Mouse (Mus musculus) liver, embryonic 15.5 days (tissue): ENCODE results near the gene Pxt1. TPM values are rescaled to one million over a fixed set of nuclear protein-coding genes. Genes with fewer than 3 reads are reported as not detected.
"Not testable (repeated sequence)": the region's sequence is repeated elsewhere in the genome, so short reads cannot be mapped to it uniquely, and the experiment has no call there.

ENCODE experiments used
- ATAC-seq: fragments of 200-750 bp; cut with Nextera tagmentation; 2 replicates; pipeline ENCODE4 v1.8.0; 2017; ENCODE audit warnings: moderate number of reproducible peaks, mild to moderate bottlenecking, moderate library complexity; ENCODE audit not compliant: insufficient read depth
- H3K27ac ChIP-seq: fragments of 300-500 bp; sonication (generic); replicated peaks from 2 replicates; pipeline ENCODE4 v1.5.1; 2015; ENCODE audit warnings: mild to moderate bottlenecking, inconsistent platforms
- H3K27me3 ChIP-seq: fragments of 300-500 bp; sonication (generic); 2 replicates; pipeline ENCODE4 v1.6.1; 2015; ENCODE audit warnings: mild to moderate bottlenecking, inconsistent platforms
- H3K36me3 ChIP-seq: fragments of 300-500 bp; sonication (generic); replicated peaks from 2 replicates; pipeline ENCODE4 v1.6.1; 2015; ENCODE audit warnings: moderate library complexity, mild to moderate bottlenecking, inconsistent platforms
- H3K4me1 ChIP-seq: fragments of 300-500 bp; sonication (generic); replicated peaks from 2 replicates; pipeline ENCODE4 v1.6.1; 2015; ENCODE audit warnings: inconsistent platforms
- H3K4me2 ChIP-seq: fragments of 300-500 bp; sonication (generic); 2 replicates; pipeline ENCODE4 v1.6.1; 2015; ENCODE audit warnings: moderate library complexity, mild to moderate bottlenecking, inconsistent platforms
- H3K4me3 ChIP-seq: fragments of 300-500 bp; sonication (generic); replicated peaks from 2 replicates; pipeline ENCODE4 v1.5.1; 2015; ENCODE audit warnings: mild to moderate bottlenecking, inconsistent platforms
- H3K9ac ChIP-seq: fragments of 300-500 bp; sonication (generic); 2 replicates; pipeline ENCODE4 v1.6.1; 2015; ENCODE audit warnings: moderate library complexity, mild to moderate bottlenecking, inconsistent platforms
- H3K9me3 ChIP-seq: fragments of 300-500 bp; sonication (generic); replicated peaks from 2 replicates; pipeline ENCODE4 v1.6.1; 2016; ENCODE audit warnings: inconsistent platforms
- WGBS: fragments of 180-500 bp; shearing (Covaris S2); methylation state at CpG from one replicate; pipeline ENCODE4 v1.1.7; 2015; ENCODE audit warnings: mixed read lengths; ENCODE audit not compliant: insufficient replicate concordance; 5-methylcytosine and 5-hydroxymethylcytosine counted together
- polyA plus RNA-seq: library from polyadenylated mRNA; unstranded; fragments of >200 nt; fragmentation: Nextera tagmentation; extraction: Ambion mirVana; gene quantifications from 2 replicates; pipeline ENCODE4 v1.2.1, GENCODE M21; 2015

The Pxt1 gene
- polyA plus RNA-seq: 0.25 and 0.26 TPM in 2 replicates

DNA sequence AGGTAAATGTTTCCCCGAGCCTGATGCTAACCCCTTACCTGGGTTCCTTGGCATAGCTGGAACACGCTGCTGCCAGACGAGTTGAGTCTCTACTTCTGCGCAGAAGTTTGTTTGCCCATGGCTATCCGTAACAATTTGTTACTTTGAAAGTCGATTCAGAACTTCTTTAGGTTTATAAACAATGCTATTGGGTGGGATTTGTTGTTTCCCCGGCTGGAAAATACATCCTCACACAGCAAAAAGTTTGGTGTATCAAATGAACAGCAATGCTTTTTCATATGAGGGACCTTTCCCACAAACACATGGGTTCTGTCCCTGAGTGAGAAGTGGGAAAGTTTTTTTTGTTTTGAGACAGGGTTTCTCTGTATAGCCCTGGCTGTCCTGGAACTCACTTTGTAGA lies at the start of gene Pxt1:
TSS of gene Pxt1 (minus strand) at position 101 of the 400 bp plus-strand sequence.
- WGBS: 84% methylated on average over 7 of the region's 7 CpGs
- no peak within 1 kb of the TSS for H3K4me3 ChIP-seq
- no peak within 1 kb of the TSS for H3K27ac ChIP-seq
- H3K9ac ChIP-seq: no peak within 1 kb of the TSS
- ATAC-seq: no peak
- no peaks in the 10 kb centered on the region; the same call in 1 of the 2 replicates for H3K9me3 ChIP-seq
- no peaks in the 10 kb centered on the region for H3K36me3 ChIP-seq
- no peak within 1 kb of the TSS for H3K4me2 ChIP-seq
- no peaks in the 10 kb centered on the region for H3K27me3 ChIP-seq
- H3K4me1 ChIP-seq: peaks cover 26% of the 10 kb centered on the region

- not testable (repeated sequence) for H3K4me1 ChIP-seq, H3K27me3 ChIP-seq, H3K9ac ChIP-seq, ATAC-seq, H3K4me2 ChIP-seq, H3K4me3 ChIP-seq, H3K27ac ChIP-seq, H3K9me3 ChIP-seq
- 78% methylated on average over 1 of the region's 1 CpGs for WGBS
- H3K36me3 ChIP-seq: peaks cover 64% of the 10 kb centered on the region
These were observed 49.4 kb upstream of the Pxt1 start for GRCm38 (mm10) chr17:28993004-28993403.

DNA sequence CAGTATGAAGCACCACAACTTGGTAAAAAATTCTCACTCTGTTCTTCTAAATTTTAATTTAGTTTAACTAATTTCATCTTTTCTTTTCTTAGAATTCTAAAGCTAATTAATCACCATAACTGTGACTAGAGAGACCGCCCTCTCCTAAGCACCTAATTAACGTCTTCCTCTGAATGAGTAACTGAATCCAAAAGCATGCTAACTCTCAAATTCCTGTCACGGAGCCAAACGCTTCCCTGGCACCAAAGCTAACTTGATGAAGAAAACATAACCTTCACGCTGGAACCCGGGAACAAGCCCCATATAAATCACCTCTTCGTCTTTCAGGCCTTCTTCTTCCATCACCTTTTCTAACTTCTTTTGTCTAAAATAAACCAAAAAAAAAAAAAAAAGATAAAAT lies 48.5 kb upstream of the Pxt1 start:
- no peak for ATAC-seq
- Histone ChIP-seq H3K4me3 (no peak overlapping the region), H3K9me3 (no peaks in the 10 kb centered on the region), H3K27me3 (no peaks in the 10 kb centered on the region), H3K4me2 (no peak overlapping the region), H3K27ac (no peak overlapping the region), H3K4me1 (0 out of 2 replicates have a peak, but pooled peaks cover 5% of the 10 kb centered on the region), H3K36me3 (peaks cover 65% of the 10 kb centered on the region), H3K9ac (no peak overlapping the region)
- WGBS: 87% methylated on average over 7 of the region's 7 CpGs

DNA sequence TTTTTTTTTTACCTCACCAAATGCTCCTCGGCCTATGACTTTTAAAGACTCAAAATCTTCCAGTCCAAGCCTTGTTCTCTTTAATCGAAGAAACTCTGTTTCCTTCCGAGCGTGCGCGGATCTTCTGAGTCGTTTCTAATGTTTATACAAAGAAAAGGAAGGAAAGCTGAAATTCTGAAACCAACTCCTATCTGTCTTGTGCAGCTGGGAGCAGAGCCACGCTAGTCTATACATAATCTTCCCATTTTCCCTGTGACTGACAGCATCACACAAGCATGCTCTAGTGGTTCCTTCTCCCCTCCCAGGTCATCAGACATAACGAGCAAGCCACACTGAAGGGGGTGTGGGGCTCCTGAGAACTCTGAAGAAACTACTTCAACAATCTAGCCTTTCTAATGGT lies 47.6 kb upstream of the Pxt1 start:
- H3K4me2 ChIP-seq: no peak overlapping the region
- peaks cover 65% of the 10 kb centered on the region for H3K36me3 ChIP-seq
- no peaks in the 10 kb centered on the region for H3K9me3 ChIP-seq
- H3K27ac ChIP-seq: 0 out of 2 replicates have a peak overlapping the region, but pooled peaks have one; percentile 25
- no peak overlapping the region for H3K4me3 ChIP-seq
- no peak overlapping the region for H3K9ac ChIP-seq
- ATAC-seq: no peak
- H3K27me3 ChIP-seq: no peaks in the 10 kb centered on the region
- H3K4me1 ChIP-seq: 0 out of 2 replicates have a peak, but pooled peaks cover 5% of the 10 kb centered on the region
- WGBS: 69% methylated on average over 9 of the region's 9 CpGs

- Histone ChIP-seq H3K9ac (no peak overlapping the region), H3K36me3 (peaks cover 75% of the 10 kb centered on the region), H3K4me2 (no peak overlapping the region), H3K27ac (no peak overlapping the region), H3K4me3 (no peak overlapping the region), H3K9me3 (no peaks in the 10 kb centered on the region), H3K4me1 (0 out of 2 replicates have a peak, but pooled peaks cover 5% of the 10 kb centered on the region), H3K27me3 (no peaks in the 10 kb centered on the region)
- WGBS: 72% methylated on average over 4 of the region's 4 CpGs
- no peak for ATAC-seq
These were observed 46.4 kb upstream of the Pxt1 start for GRCm38 (mm10) chr17:28990060-28990459.

DNA sequence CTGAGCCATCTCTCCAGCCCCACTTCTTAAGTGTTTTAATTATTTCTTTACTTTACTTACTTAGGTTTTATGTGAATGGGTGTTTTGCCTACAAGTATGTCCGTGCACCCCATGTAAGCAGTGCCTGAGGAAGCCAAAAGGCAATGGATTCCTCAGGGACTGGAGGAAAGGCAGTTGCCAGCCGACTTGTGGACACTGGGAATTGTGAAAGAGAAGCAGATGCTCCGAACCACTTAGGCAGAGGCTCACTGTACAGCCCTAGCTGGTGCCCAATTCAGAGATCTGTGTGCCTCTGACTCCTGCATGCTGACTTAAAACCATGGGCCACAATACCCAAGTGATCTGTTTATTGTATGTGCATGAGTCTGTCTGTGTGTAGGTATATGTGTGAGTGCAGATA lies 45.4 kb upstream of the Pxt1 start:
- Histone ChIP-seq H3K4me2 (no peak overlapping the region), H3K4me3 (no peak overlapping the region), H3K9ac (no peak overlapping the region), H3K27ac (no peak overlapping the region), H3K27me3 (no peaks in the 10 kb centered on the region), H3K4me1 (0 out of 2 replicates have a peak, but pooled peaks cover 5% of the 10 kb centered on the region), H3K9me3 (no peaks in the 10 kb centered on the region), H3K36me3 (peaks cover 78% of the 10 kb centered on the region)
- no peak for ATAC-seq
- 83% methylated on average over 3 of the region's 3 CpGs for WGBS

GRCm38 (mm10) chr17:28988291-28988690 lies 44.7 kb upstream of the Pxt1 start:
- Histone ChIP-seq H3K9ac (no peak overlapping the region), H3K36me3 (peaks cover 80% of the 10 kb centered on the region), H3K27me3 (no peaks in the 10 kb centered on the region), H3K9me3 (no peaks in the 10 kb centered on the region), H3K4me3 (no peak overlapping the region), H3K27ac (no peak overlapping the region), H3K4me2 (no peak overlapping the region), H3K4me1 (0 out of 2 replicates have a peak, but pooled peaks cover 5% of the 10 kb centered on the region)
- no peak for ATAC-seq
- WGBS: 81% methylated on average over 4 of the region's 4 CpGs

DNA sequence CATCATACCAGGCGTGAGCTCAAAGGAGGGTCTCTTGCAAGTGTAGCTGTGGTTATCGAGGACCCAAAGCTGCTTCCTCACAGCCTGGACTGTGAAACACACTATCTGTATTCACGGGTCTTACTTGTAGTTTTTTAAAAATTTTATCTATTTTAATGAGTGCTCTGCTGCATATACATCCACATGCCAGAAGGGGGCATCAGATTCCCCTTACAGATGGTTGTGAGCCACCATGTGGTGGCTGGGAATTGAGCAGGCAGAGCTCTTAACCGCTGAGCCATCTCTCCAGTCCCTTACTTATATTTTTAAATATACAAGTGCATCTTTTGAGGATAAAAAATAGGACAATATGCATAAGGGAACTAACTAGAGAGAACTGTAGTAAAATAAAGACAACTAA lies 44.1 kb upstream of the Pxt1 start:
- WGBS: 43% methylated on average over 4 of the region's 4 CpGs

GRCm38 (mm10) chr17:28986833-28987232 lies 43.2 kb upstream of the Pxt1 start:
- no peak overlapping the region for H3K9ac ChIP-seq
- H3K4me3 ChIP-seq: no peak overlapping the region
- no peak overlapping the region for H3K27ac ChIP-seq
- no peak overlapping the region for H3K4me2 ChIP-seq
- H3K27me3 ChIP-seq: no peaks in the 10 kb centered on the region
- H3K9me3 ChIP-seq: no peaks in the 10 kb centered on the region
- peaks cover 84% of the 10 kb centered on the region for H3K36me3 ChIP-seq
- ATAC-seq: no peak
- peaks cover 14% of the 10 kb centered on the region; the same call in 1 of the 2 replicates for H3K4me1 ChIP-seq

More for the DNA sequence above, 44.1 kb upstream of the Pxt1 start:
- H3K9ac ChIP-seq: no peak overlapping the region
- H3K27ac ChIP-seq: no peak overlapping the region
- H3K27me3 ChIP-seq: no peaks in the 10 kb centered on the region
- no peak for ATAC-seq
- peaks cover 82% of the 10 kb centered on the region for H3K36me3 ChIP-seq
- H3K4me1 ChIP-seq: peaks cover 9% of the 10 kb centered on the region; the same call in 1 of the 2 replicates
- no peak overlapping the region for H3K4me2 ChIP-seq
- no peak overlapping the region for H3K4me3 ChIP-seq
- no peaks in the 10 kb centered on the region for H3K9me3 ChIP-seq

DNA sequence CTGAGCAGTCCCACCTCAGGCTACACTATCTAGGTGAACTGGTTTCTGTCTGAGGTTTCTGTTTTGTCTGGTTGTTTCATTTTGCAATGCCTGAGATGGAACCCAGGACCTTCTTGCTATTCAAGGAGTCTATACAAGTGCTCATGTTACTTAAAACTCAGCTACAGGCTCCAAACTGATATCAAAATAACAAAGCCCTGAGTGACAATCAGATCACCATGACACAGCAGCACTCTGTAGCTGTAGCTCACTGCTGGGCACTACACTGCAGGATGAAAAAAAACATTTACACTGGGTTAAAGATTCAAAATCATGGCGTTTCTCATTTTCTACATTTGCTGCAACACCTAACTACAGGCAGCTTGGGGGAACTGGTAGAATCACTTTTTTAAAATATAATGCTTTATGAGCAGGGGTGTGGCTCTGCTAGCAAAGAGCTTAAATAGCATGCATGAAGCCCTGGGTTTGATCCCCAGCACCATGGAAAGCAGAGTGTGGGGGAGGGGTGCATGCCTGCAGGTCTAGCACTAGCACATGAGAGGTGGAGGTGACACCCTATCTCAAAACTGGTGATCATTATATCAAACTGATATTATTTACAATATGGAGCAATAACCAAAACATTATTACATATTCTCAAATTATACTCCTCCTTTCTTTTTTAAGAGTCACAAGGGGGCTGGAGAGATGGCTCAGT lies 41.2 kb upstream of the Pxt1 start:
- peaks cover 75% of the 10 kb centered on the region for H3K36me3 ChIP-seq
- 83% methylated on average over 1 of the region's 1 CpGs for WGBS
- no peak for ATAC-seq

DNA sequence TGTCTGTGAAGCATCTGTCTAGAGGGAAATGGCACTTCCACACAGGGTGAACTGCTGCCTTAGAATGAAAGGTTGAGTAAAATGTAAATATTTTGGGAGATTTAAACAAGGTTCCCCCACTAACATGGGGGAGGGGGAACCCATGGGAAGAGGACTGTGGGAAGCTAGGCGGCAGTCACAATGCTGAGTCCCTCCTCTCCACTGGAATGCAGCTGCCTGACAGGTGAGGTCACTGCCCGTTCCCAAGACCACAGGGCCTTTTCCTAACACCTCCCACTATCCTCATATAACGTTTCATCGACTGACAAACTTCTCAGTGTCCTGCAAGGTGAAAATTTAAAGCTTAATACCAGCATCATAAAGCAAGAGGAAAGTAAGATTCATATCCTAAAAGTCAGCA lies 39.0 kb upstream of the Pxt1 start:
- Histone ChIP-seq H3K27ac (peak overlapping the region; percentile 48), H3K9ac (no peak overlapping the region), H3K4me2 (no peak overlapping the region), H3K4me3 (no peak overlapping the region), H3K9me3 (no peaks in the 10 kb centered on the region), H3K4me1 (peaks cover 22% of the 10 kb centered on the region; the same call in 1 of the 2 replicates), H3K36me3 (peaks cover 74% of the 10 kb centered on the region), H3K27me3 (no peaks in the 10 kb centered on the region)
- peak; percentile 61 for ATAC-seq
- 55% methylated on average over 4 of the region's 4 CpGs for WGBS

More for the DNA sequence above, 41.2 kb upstream of the Pxt1 start:
- H3K4me1 ChIP-seq: peaks cover 14% of the 10 kb centered on the region; the same call in 1 of the 2 replicates
- no peak overlapping the region for H3K4me2 ChIP-seq
- H3K9ac ChIP-seq: no peak overlapping the region
- no peaks in the 10 kb centered on the region for H3K27me3 ChIP-seq
- H3K27ac ChIP-seq: no peak overlapping the region
- no peaks in the 10 kb centered on the region for H3K9me3 ChIP-seq
- no peak overlapping the region for H3K4me3 ChIP-seq
